Mouse (Mus musculus) G1E (cell line): Measurements from ENCODE around the gene Nup98. TPM values are rescaled to one million over a fixed set of nuclear protein-coding genes. Genes with fewer than 3 reads are reported as not detected.

ENCODE experiments used
- ATAC-seq: 2 replicates; pipeline ENCODE4 v1.8.0; 2016; ENCODE audit warnings: mild to moderate bottlenecking; ENCODE audit not compliant: insufficient number of reproducible peaks, poor library complexity, low FRiP score, severe bottlenecking; ENCODE audit errors: extremely low read depth
- DNase-seq: peaks from one replicate; pipeline ENCODE4 v3.0.0; 2012; ENCODE audit warnings: low spot score
- H3K27me3 ChIP-seq: 2 replicates; pipeline ENCODE4 v1.6.1; 2012; ENCODE audit warnings: mild to moderate bottlenecking, low read length, inconsistent platforms; ENCODE audit not compliant: insufficient read depth
- H3K36me3 ChIP-seq: replicated peaks from 2 replicates; pipeline ENCODE3; 2012; ENCODE audit warnings: mild to moderate bottlenecking, inconsistent platforms
- H3K4me1 ChIP-seq: 2 replicates; pipeline ENCODE4 v1.6.1; 2012; ENCODE audit warnings: low read depth, low read length, inconsistent platforms, mixed read lengths; ENCODE audit not compliant: insufficient read depth
- H3K4me3 ChIP-seq: 2 replicates; pipeline ENCODE4 v1.5.1; 2012; ENCODE audit warnings: low read depth, mild to moderate bottlenecking, inconsistent platforms, low read length, moderate library complexity, mixed read lengths
- H3K9me3 ChIP-seq: replicated peaks from 2 replicates; pipeline ENCODE4 v1.6.1; 2012; ENCODE audit warnings: inconsistent platforms
- CTCF ChIP-seq: IDR thresholded peaks from 2 replicates; pipeline ENCODE4 v1.5.1; 2012; ENCODE audit warnings: low read depth, low read length, inconsistent platforms, mixed read lengths
- GATA1 ChIP-seq: IDR thresholded peaks from 2 replicates; pipeline ENCODE4 v1.6.1; 2012; ENCODE audit warnings: borderline replicate concordance, low read length, inconsistent platforms, mixed read lengths
- GATA2 ChIP-seq: IDR thresholded peaks from 2 replicates; pipeline ENCODE4 v1.6.1; 2012; ENCODE audit warnings: low read depth, low read length, inconsistent platforms, borderline replicate concordance
- POLR2AphosphoS5 ChIP-seq: IDR thresholded peaks from 2 replicates; pipeline ENCODE4 v1.6.1; 2012; ENCODE audit warnings: low read depth, low read length, inconsistent platforms; ENCODE audit not compliant: insufficient replicate concordance
- TAL1 ChIP-seq: conservative IDR thresholded peaks from 2 replicates; pipeline ENCODE4 v1.6.1; 2012; ENCODE audit warnings: low read depth, low read length, inconsistent platforms, mixed read lengths
- polyA plus RNA-seq: library from polyadenylated mRNA; stranded (reverse); fragments of >175 nt; gene quantifications from 2 replicates; pipeline ENCODE4 v1.2.3, GENCODE M21; 2012
- total RNA-seq, 2 experiments: library from RNA; stranded (forward) in 1 of 2; stranded (reverse) in 1 of 2; fragments of 200-1000 nt in 1 of 2; fragments of >200 nt in 1 of 2; fragmentation: Nextera tagmentation in 1 of 2; gene quantifications; 2 replicates each; pipeline ENCODE4 v1.2.3; 2014 to 2017

Nup98 gene
- total and polyA plus RNA-seq, 3 experiments, result 11.3 to 179 (median 60.5) TPM

DNA sequence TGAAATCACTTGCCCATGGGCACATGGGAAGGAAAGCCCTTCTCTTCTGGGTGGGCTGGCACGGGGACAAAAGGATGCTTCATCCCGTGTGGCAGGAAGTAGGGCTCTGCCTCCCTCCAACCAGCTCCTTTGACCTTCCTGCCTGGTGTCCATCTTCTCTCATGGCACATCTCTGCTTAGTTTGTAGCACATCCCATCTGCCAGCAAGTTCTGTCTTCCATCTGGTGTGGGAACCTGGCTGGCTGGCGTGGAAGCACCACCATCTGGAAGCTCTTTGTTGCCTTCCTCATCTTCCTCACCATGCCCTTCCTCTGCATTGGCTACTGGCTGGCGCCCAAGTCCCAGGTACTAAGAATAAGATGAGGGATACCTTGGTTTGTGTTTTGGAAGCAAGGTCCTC lies 122.6 kb downstream of the Nup98 start:
- no peak for DNase-seq
- Histone ChIP-seq H3K4me3 (no peak overlapping the region), H3K27me3 (peaks cover 14% of the 10 kb centered on the region), H3K4me1 (no peaks in the 10 kb centered on the region), H3K9me3 (no peaks in the 10 kb centered on the region), H3K36me3 (peaks cover 33% of the 10 kb centered on the region)
- TF ChIP-seq GATA2 (no peak), POLR2AphosphoS5 (no peak)
- no peak for ATAC-seq

DNA sequence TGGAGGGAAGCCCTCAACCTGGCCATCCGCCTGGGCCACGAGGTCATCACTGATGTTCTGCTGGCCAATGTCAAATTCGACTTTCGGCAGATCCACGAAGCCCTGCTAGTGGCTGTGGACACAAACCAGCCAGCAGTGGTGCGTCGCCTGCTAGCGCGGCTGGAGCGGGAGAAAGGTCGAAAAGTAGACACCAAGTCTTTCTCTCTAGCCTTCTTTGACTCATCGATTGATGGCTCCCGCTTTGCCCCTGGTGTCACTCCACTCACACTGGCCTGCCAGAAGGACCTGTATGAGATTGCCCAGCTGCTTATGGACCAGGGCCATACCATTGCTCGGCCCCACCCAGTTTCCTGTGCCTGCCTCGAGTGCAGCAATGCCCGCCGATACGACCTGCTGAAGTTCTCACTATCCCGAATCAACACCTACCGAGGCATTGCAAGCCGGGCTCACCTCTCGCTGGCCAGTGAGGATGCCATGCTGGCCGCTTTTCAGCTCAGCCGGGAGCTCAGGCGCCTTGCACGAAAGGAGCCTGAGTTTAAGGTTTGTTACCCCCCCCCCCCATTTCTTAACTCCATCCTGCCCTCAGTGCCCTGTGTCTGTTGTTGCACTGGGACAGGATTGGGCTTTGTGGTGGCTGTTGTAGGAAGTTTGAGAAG lies 125.8 kb downstream of the Nup98 start:
- TF ChIP-seq CTCF, result no peak
- no peak for TF ChIP-seq TAL1
- no peak for TF ChIP-seq POLR2AphosphoS5
- no peak for TF ChIP-seq GATA2
- no peak for TF ChIP-seq GATA1
- Histone ChIP-seq H3K9me3 (no peaks in the 10 kb centered on the region), H3K4me1 (no peaks in the 10 kb centered on the region), H3K36me3 (peaks cover 63% of the 10 kb centered on the region), H3K4me3 (no peak overlapping the region), H3K27me3 (peaks cover 3% of the 10 kb centered on the region; the same call in 1 of the 2 replicates)
- ATAC-seq, result no peak
- no peak for DNase-seq

DNA sequence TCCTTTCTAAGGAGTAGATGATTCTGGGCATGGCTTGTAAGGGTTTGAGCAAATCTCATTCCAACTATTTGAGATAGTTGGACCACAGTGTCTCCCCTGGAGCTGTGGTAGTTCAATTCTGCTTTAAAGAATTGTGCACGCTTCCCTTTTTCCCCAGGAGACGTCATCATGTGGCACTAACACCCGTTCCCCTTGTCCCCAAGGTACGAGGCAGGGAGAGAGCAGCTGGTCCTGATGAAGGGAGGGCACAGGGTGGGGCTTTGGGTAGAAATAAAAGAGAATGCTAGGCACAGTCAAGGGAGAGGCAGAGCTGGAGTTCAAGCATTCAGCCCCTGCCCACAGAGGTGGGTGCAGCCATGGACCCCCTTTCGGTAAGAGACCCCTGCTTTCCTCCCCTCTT lies 127.2 kb downstream of the Nup98 start, which contains the start of gene Trpc2:
Trpc2 (plus strand) TSS at position 301 of the 400 bp plus-strand sequence.
- H3K36me3 ChIP-seq, result peaks cover 77% of the 10 kb centered on the region

DNA sequence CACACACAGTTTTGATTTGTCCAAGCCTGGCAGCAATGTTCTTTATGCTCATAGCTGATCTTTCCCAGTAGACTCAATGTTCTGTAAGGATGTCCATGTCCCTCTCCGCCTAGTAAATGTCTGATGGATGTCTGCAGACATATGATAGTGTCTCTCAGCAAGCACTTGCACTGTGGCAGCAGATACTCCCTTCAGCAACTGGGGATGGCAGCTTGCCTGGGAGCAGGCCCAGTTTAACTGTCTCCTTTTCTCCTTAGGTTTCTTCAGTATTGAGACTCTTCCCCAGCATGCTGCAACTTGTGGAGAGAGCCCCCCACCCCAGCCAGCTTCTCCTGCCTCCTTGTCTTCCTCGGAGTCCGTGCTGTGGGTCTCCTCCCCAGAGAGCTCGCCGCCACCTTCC lies 128.2 kb downstream of the Nup98 start:
- DNase-seq (no peak), ATAC-seq (no peak)
- H3K4me3 ChIP-seq, result no peak overlapping the region
- peaks cover 2% of the 10 kb centered on the region; the same call in 1 of the 2 replicates for H3K4me1 ChIP-seq
- H3K36me3 ChIP-seq, result peaks cover 87% of the 10 kb centered on the region
- TF ChIP-seq GATA1 (no peak), GATA2 (no peak), TAL1 (no peak), CTCF (no peak), POLR2AphosphoS5 (no peak)
- no peaks in the 10 kb centered on the region for H3K9me3 ChIP-seq
- no peaks in the 10 kb centered on the region; the same call in 1 of the 2 replicates for H3K27me3 ChIP-seq

More for the DNA sequence above, 127.2 kb downstream of the Nup98 start, which contains the start of gene Trpc2:
- H3K27me3 ChIP-seq, result no peaks in the 10 kb centered on the region; the same call in 1 of the 2 replicates
- no peak within 1 kb of the TSS for H3K4me3 ChIP-seq
- no peaks in the 10 kb centered on the region for H3K4me1 ChIP-seq
- DNase-seq (no peak), ATAC-seq (no peak)
- no peaks in the 10 kb centered on the region for H3K9me3 ChIP-seq
- TF ChIP-seq GATA2, result no peak
- TF ChIP-seq CTCF, result no peak
- no peak for TF ChIP-seq POLR2AphosphoS5
- TF ChIP-seq TAL1, result no peak
- no peak for TF ChIP-seq GATA1

DNA sequence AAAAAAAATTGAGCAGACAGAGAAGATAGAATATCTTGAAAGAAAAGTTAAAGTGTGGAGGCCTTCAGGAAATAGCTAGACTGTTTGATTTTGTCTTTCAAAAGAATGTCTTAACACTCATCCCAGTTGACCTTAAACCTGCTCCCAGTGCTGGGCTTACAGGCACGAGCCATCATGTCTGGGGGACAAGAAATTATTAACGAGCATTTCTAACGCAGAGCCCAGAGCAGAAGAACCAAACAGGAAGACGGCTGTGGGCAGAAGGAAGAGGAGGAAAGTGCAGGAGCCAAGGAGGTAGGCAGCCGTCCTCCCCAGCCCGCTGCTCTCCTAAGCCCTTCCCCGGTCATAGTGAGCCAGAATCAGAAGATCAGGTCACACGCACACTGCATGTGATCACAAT lies 129.7 kb downstream of the Nup98 start:
- H3K4me1 ChIP-seq, result peaks cover 2% of the 10 kb centered on the region; the same call in 1 of the 2 replicates
- no peak for ATAC-seq
- no peaks in the 10 kb centered on the region for H3K9me3 ChIP-seq
- H3K36me3 ChIP-seq, result peaks cover 96% of the 10 kb centered on the region
- DNase-seq, result no peak
- no peak overlapping the region for H3K4me3 ChIP-seq
- no peak for TF ChIP-seq GATA1
- no peak for TF ChIP-seq POLR2AphosphoS5
- TF ChIP-seq TAL1, result no peak
- no peak for TF ChIP-seq CTCF
- TF ChIP-seq GATA2, result no peak
- H3K27me3 ChIP-seq, result no peaks in the 10 kb centered on the region

- peaks cover 93% of the 10 kb centered on the region for H3K36me3 ChIP-seq
- no peak for DNase-seq
Measured at GRCm38 (mm10) chr7:102078517-102078916, 131.5 kb downstream of the Nup98 start.

More at GRCm38 (mm10) chr7:102078517-102078916, 131.5 kb downstream of the Nup98 start:
- no peak overlapping the region for H3K4me3 ChIP-seq
- ATAC-seq, result no peak
- H3K4me1 ChIP-seq, result peaks cover 2% of the 10 kb centered on the region; the same call in 1 of the 2 replicates
- H3K9me3 ChIP-seq, result no peaks in the 10 kb centered on the region
- no peaks in the 10 kb centered on the region for H3K27me3 ChIP-seq
- peak; percentile 29; the same call in 1 of the 2 replicates for TF ChIP-seq CTCF
- no peak for TF ChIP-seq GATA2
- TF ChIP-seq GATA1, result no peak
